Comparison of ENCODE assay signal across 15 mouse cellular contexts in genomic region chr7:35537562-35537961, GRCm38 (mm10). TPM values are rescaled to one million over a fixed set of nuclear protein-coding genes. Genes with fewer than 3 reads are reported as not detected.
A peak's percentile ranks its signal among the peaks of the same experiment; 100 is the strongest.
DNase-seq lines count a peak whose midpoint lies in the region; ATAC-seq and TF ChIP-seq lines count a peak whose summit lies in the region.
"Had no signal": no experiment of that assay in that cellular context is flagged by ENCODE, and none has a peak within 500 bp of the region (broad histone marks: within the 10 kb centered on the region; RNA-seq: fewer than 3 reads in every experiment).

Tdrd12 (minus strand) TSS chr7:35537745.

- no peak for TF ChIP-seq POLR2A in ES-Bruce4 (IDR thresholded peaks at IDR 0.05; ENCODE audit: insufficient read depth, low read length)
- TF ChIP-seq POLR2A in testis, adult 2 months (IDR thresholded peaks at IDR 0.05; ENCODE audit: control insufficient read depth, low read depth, low read length), result peak; percentile 97

- H3K36me3 ChIP-seq in liver, postnatal 0 days (replicated peaks; ENCODE audit: insufficient read depth, low read length), result no peaks in the 10 kb centered on the region
- no peaks in the 10 kb centered on the region for H3K36me3 ChIP-seq in liver, embryonic 11.5 days (ENCODE audit: control insufficient read depth, insufficient read depth, low read length)
- no peaks in the 10 kb centered on the region for H3K36me3 ChIP-seq in ES-Bruce4 (ENCODE audit: control insufficient read depth, insufficient read depth, low read length, poor library complexity, severe bottlenecking)
- peaks cover 6% of the 10 kb centered on the region for H3K36me3 ChIP-seq in testis, adult 2 months (ENCODE audit: control insufficient read depth, insufficient read depth, low read length)
- H3K36me3 ChIP-seq in heart, embryonic 11.5 days (ENCODE audit: control insufficient read depth, insufficient read depth, low read length), result no peaks in the 10 kb centered on the region
- H3K36me3 ChIP-seq: embryonic facial prominence, embryonic 10.5 days; hindbrain, embryonic 13.5 days; lung, embryonic 15.5 days; midbrain, embryonic 10.5 days had no signal

- TF ChIP-seq EP300 in liver, postnatal 0 days (IDR thresholded peaks at IDR 0.05; ENCODE audit: low read depth), result no peak
- TF ChIP-seq EP300 in ES-Bruce4 (IDR thresholded peaks at IDR 0.05; ENCODE audit: insufficient read depth, low read depth, low read length), result peak; percentile 71; the same call in 1 of the 2 replicates

- DNase-seq in liver, postnatal 0 days, result no peak
- DNase-seq in liver, embryonic 11.5 days (ENCODE audit: low spot score), result no peak
- DNase-seq in ZHBTc4 (ENCODE audit: low read depth, low spot score), result peak; percentile 97
- DNase-seq in right cerebral cortex, postnatal 4 days, result no peak
- DNase-seq: cerebellum, postnatal 14 days; gastrocnemius, adult 2 months; layer of hippocampus, adult 9-11 months; spleen, adult 18-20 months had no signal

- H3K4me1 ChIP-seq in liver, postnatal 0 days (ENCODE audit: insufficient read depth), result no peaks in the 10 kb centered on the region
- H3K4me1 ChIP-seq in liver, embryonic 11.5 days (replicated peaks; ENCODE audit: control insufficient read depth, insufficient read depth, low read length), result no peaks in the 10 kb centered on the region
- H3K4me1 ChIP-seq in ES-Bruce4 (ENCODE audit: control insufficient read depth, insufficient read depth, low read length), result peaks cover 1% of the 10 kb centered on the region
- 0 out of 2 replicates have a peak, but pooled peaks cover 2% of the 10 kb centered on the region for H3K4me1 ChIP-seq in testis, adult 2 months (ENCODE audit: control insufficient read depth, insufficient read depth, low read length)
- H3K4me1 ChIP-seq in heart, embryonic 11.5 days (ENCODE audit: control insufficient read depth, insufficient read depth, low read length), result no peaks in the 10 kb centered on the region
- H3K4me1 ChIP-seq: embryonic facial prominence, embryonic 10.5 days; hindbrain, embryonic 13.5 days; lung, embryonic 15.5 days; midbrain, embryonic 10.5 days had no signal

- H3K4me2 ChIP-seq in liver, postnatal 0 days (ENCODE audit: low read depth, low read length), result no peak within 1 kb of the TSS
- H3K4me2 ChIP-seq in liver, embryonic 11.5 days, result no peak within 1 kb of the TSS
- H3K4me2 ChIP-seq in heart, embryonic 11.5 days, result no peak within 1 kb of the TSS
- H3K4me2 ChIP-seq: hindbrain, embryonic 13.5 days; lung, embryonic 15.5 days had no signal

- peak; percentile 51 for TF ChIP-seq CTCF in liver, postnatal 0 days (IDR thresholded peaks at IDR 0.05; ENCODE audit: low read depth)
- TF ChIP-seq CTCF in ES-Bruce4 (IDR thresholded peaks at IDR 0.05; ENCODE audit: low read depth, low read length), result peak; percentile 94
- TF ChIP-seq CTCF in testis, adult 2 months (IDR thresholded peaks at IDR 0.05; ENCODE audit: control insufficient read depth, insufficient read depth, insufficient replicate concordance, low read depth, low read length), result peak; percentile 99

- H3K9me3 ChIP-seq in liver, postnatal 0 days (ENCODE audit: low read length), result no peaks in the 10 kb centered on the region
- H3K9me3 ChIP-seq in liver, embryonic 11.5 days (ENCODE audit: control insufficient read depth, low read length), result no peaks in the 10 kb centered on the region
- no peaks in the 10 kb centered on the region for H3K9me3 ChIP-seq in ES-Bruce4 (replicated peaks; ENCODE audit: control insufficient read depth, insufficient read depth, low read length, poor library complexity, severe bottlenecking)
- H3K9me3 ChIP-seq in heart, embryonic 11.5 days (replicated peaks; ENCODE audit: control insufficient read depth, low read length), result no peaks in the 10 kb centered on the region
- H3K9me3 ChIP-seq: embryonic facial prominence, embryonic 10.5 days; hindbrain, embryonic 13.5 days; lung, embryonic 15.5 days; midbrain, embryonic 10.5 days had no signal

- no peak within 1 kb of the TSS for H3K4me3 ChIP-seq in liver, postnatal 0 days (ENCODE audit: low read depth, low read length)
- H3K4me3 ChIP-seq in liver, embryonic 11.5 days (ENCODE audit: low read depth, low read length), result no peak within 1 kb of the TSS
- peak within 1 kb of the TSS; percentile 48 for H3K4me3 ChIP-seq in ES-Bruce4 (ENCODE audit: low read depth, low read length)
- H3K4me3 ChIP-seq in testis, adult 2 months (ENCODE audit: control insufficient read depth, low read depth, low read length), result peak within 1 kb of the TSS; percentile 98
- no peak within 1 kb of the TSS for H3K4me3 ChIP-seq in heart, embryonic 11.5 days (ENCODE audit: low read depth, low read length)
- H3K4me3 ChIP-seq: embryonic facial prominence, embryonic 10.5 days; gastrocnemius, adult 2 months; hindbrain, embryonic 13.5 days; lung, embryonic 15.5 days; midbrain, embryonic 10.5 days had no signal

- ATAC-seq in liver, postnatal 0 days, result no peak
- ATAC-seq in liver, embryonic 11.5 days (replicated peaks; ENCODE audit: low FRiP score), result no peak
- no peak for ATAC-seq in heart, embryonic 11.5 days (replicated peaks; ENCODE audit: insufficient number of reproducible peaks, low FRiP score, low TSS enrichment)

- no peak within 1 kb of the TSS for H3K27ac ChIP-seq in liver, postnatal 0 days (ENCODE audit: low read depth)
- no peak within 1 kb of the TSS for H3K27ac ChIP-seq in liver, embryonic 11.5 days (ENCODE audit: low read depth, low read length)
- H3K27ac ChIP-seq in ES-Bruce4 (ENCODE audit: insufficient read depth, low read length), result no peak within 1 kb of the TSS
- H3K27ac ChIP-seq in testis, adult 2 months (ENCODE audit: control insufficient read depth, insufficient read depth, low read depth, low read length), result peak within 1 kb of the TSS; percentile 100
- H3K27ac ChIP-seq in heart, embryonic 11.5 days (ENCODE audit: low read depth, low read length), result no peak within 1 kb of the TSS
- H3K27ac ChIP-seq: embryonic facial prominence, embryonic 10.5 days; gastrocnemius, adult 2 months; hindbrain, embryonic 13.5 days; lung, embryonic 15.5 days; midbrain, embryonic 10.5 days had no signal

- no peaks in the 10 kb centered on the region for H3K27me3 ChIP-seq in liver, postnatal 0 days (ENCODE audit: insufficient read depth, low read length)
- H3K27me3 ChIP-seq in liver, embryonic 11.5 days (replicated peaks; ENCODE audit: control insufficient read depth, insufficient read depth, low read length), result no peaks in the 10 kb centered on the region
- no peaks in the 10 kb centered on the region for H3K27me3 ChIP-seq in ES-Bruce4 (ENCODE audit: control insufficient read depth, insufficient read depth, low read length, poor library complexity, severe bottlenecking)
- H3K27me3 ChIP-seq in testis, adult 2 months (ENCODE audit: control insufficient read depth, insufficient read depth, low read length), result no peaks in the 10 kb centered on the region
- H3K27me3 ChIP-seq in heart, embryonic 11.5 days (ENCODE audit: control insufficient read depth, insufficient read depth, low read length), result no peaks in the 10 kb centered on the region
- H3K27me3 ChIP-seq: hindbrain, embryonic 13.5 days; lung, embryonic 15.5 days had no signal

- H3K9ac ChIP-seq in liver, postnatal 0 days (replicated peaks), result no peak within 1 kb of the TSS
- no peak within 1 kb of the TSS for H3K9ac ChIP-seq in liver, embryonic 11.5 days (ENCODE audit: low read depth, low read length)
- 0 out of 2 replicates have a peak within 1 kb of the TSS, but pooled peaks have one; percentile 1 for H3K9ac ChIP-seq in ES-Bruce4 (ENCODE audit: low read depth, poor library complexity, severe bottlenecking)
- no peak within 1 kb of the TSS for H3K9ac ChIP-seq in heart, embryonic 11.5 days (ENCODE audit: low read depth, low read length)
- H3K9ac ChIP-seq: hindbrain, embryonic 13.5 days; lung, embryonic 15.5 days had no signal

- WGBS in liver, postnatal 0 days (ENCODE audit: insufficient replicate concordance), result 90% methylated on average over 17 of the region's 17 CpGs
- WGBS in liver, embryonic 11.5 days, result 84% methylated on average over 17 of the region's 17 CpGs
- WGBS in heart, embryonic 11.5 days (ENCODE audit: insufficient replicate concordance), result 82% methylated on average over 17 of the region's 17 CpGs

RNA-seq across cellular contexts. Expression of gene Tdrd12, which starts in this region (rescaled TPM):
- 0.13 and 0.26 TPM in 2 replicates for polyA plus RNA-seq in liver, postnatal 0 days (2015; fragmentation: Nextera tagmentation; extraction: Ambion mirVana)
- polyA plus RNA-seq in liver, embryonic 11.5 days (2014; fragmentation: Nextera tagmentation; extraction: Ambion mirVana), result 0.22 and 0.29 TPM in 2 replicates
- polyA plus RNA-seq in ES-Bruce4 (2011; ENCODE audit: insufficient read depth, insufficient read length, low read depth, missing spikeins), result 74.9 and 75.1 TPM in 2 replicates
- 19.0 and 24.1 TPM in 2 replicates for polyA plus RNA-seq in testis, adult 2 months (2012; rRNA removed)
- polyA plus RNA-seq in heart, embryonic 11.5 days (2014; fragmentation: Nextera tagmentation; extraction: Ambion mirVana), result 0.42 and 0.67 TPM in 2 replicates
- polyA plus RNA-seq: midbrain, embryonic 10.5 days had no signal

Comparison
In these comparisons a context has a peak if more than half of its experiments do, and no peak if none do; other contexts are left out.
1. RNA of gene Tdrd12 (polyA plus RNA-seq): 74.9 to 75.1 TPM in ES-Bruce4 and 19.0 to 24.1 TPM in testis, adult 2 months; 0.42 to 0.67 TPM in heart, embryonic 11.5 days, 0.13 to 0.26 TPM in liver, postnatal 0 days and 0.22 to 0.29 TPM in liver, embryonic 11.5 days; every median in the first group is over 10 times any median in the second.
2. H3K4me3 ChIP-seq: peak in ES-Bruce4 (single experiment) and testis, adult 2 months (single experiment); none in liver, postnatal 0 days (single experiment), liver, embryonic 11.5 days (single experiment) and heart, embryonic 11.5 days (single experiment).
3. Peak in every context shown above with its lines, with median percentiles within 50 percentile points of each other: CTCF ChIP-seq.